Mouse (Mus musculus): ENCODE measurements around the gene Larp4b. TPM values are rescaled to one million over a fixed set of nuclear protein-coding genes. Genes with fewer than 3 reads are reported as not detected.

Gene Larp4b
- polyA plus RNA-seq, 1 experiment: not detected

GRCm38 (mm10) chr13:9159282-9159681, 65.6 kb downstream of the Larp4b start:
- no peak overlapping the region for H3K4me3 ChIP-seq (ENCODE audit: insufficient read depth, low read depth, low read length)
- WGBS: 86% methylated on average over 10 of the region's 10 CpGs
- TF ChIP-seq POLR2A (IDR thresholded peaks at IDR 0.05; ENCODE audit: insufficient read depth, low read depth, low read length): no peak
- no peak for TF ChIP-seq CTCF (IDR thresholded peaks at IDR 0.05; ENCODE audit: insufficient read depth, low read depth, low read length)
- no peak overlapping the region for H3K27ac ChIP-seq (ENCODE audit: insufficient read depth, low read depth, low read length)
- H3K4me1 ChIP-seq (ENCODE audit: control insufficient read depth, insufficient read depth, low read length): no peaks in the 10 kb centered on the region

DNA sequence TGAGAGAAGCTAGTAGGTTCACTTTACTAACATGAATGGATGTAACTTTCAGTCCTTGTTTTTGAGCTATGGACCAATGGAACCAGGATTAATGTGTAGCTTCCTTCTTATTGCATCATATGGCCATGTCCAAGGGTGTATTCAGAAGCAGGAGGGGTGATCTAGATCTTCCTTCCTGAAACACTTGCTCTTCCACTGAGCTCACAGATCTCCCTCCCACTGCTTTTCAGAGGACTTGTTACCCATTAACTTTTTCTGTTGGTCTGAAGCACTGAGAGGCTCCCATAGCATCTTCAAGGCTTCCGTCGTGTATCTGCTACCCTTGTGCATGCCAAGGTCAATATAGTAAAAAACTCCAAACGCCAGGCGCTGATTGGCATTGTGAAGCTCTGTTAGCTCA, 69.2 kb downstream of the Larp4b start:
- Histone ChIP-seq H3K4me3 (ENCODE audit: insufficient read depth, low read depth, low read length) (no peak overlapping the region), H3K4me1 (ENCODE audit: control insufficient read depth, insufficient read depth, low read length) (no peaks in the 10 kb centered on the region), H3K27ac (ENCODE audit: insufficient read depth, low read depth, low read length) (no peak overlapping the region)
- WGBS: 98% methylated on average over 4 of the region's 4 CpGs
- no peak for TF ChIP-seq CTCF (IDR thresholded peaks at IDR 0.05; ENCODE audit: insufficient read depth, low read depth, low read length)
- TF ChIP-seq POLR2A (IDR thresholded peaks at IDR 0.05; ENCODE audit: insufficient read depth, low read depth, low read length): no peak

GRCm38 (mm10) chr13:9167842-9168241, 74.2 kb downstream of the Larp4b start:
- Histone ChIP-seq H3K4me1 (ENCODE audit: control insufficient read depth, insufficient read depth, low read length) (peaks cover 4% of the 10 kb centered on the region; the same call in 1 of the 2 replicates), H3K27ac (ENCODE audit: insufficient read depth, low read depth, low read length) (no peak overlapping the region), H3K4me3 (ENCODE audit: insufficient read depth, low read depth, low read length) (no peak overlapping the region)
- WGBS: 49% methylated on average over 3 of the region's 3 CpGs
- TF ChIP-seq CTCF (IDR thresholded peaks at IDR 0.05; ENCODE audit: insufficient read depth, low read depth, low read length) (no peak), POLR2A (IDR thresholded peaks at IDR 0.05; ENCODE audit: insufficient read depth, low read depth, low read length) (no peak)

DNA sequence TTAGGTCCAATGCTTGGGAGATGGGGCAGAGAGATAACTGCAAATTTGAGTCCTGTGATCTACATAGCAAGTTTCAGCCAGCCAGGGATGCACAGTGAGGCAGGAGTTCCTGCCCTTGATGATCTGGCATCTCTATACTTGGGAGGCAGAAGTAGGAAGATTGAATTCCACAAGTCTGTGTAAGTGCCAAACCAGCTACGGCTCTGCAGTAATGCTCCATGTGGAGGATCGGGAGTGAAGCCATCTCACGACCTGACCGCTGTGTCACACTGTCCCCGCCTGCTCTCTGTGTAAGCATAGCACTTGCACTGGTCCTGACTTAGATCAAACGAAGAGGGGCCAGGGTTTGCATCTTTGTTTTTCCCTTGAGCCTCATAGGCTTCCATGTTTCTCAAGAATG, 75.9 kb downstream of the Larp4b start:
- Histone ChIP-seq H3K4me1 (ENCODE audit: control insufficient read depth, insufficient read depth, low read length) (peaks cover 4% of the 10 kb centered on the region; the same call in 1 of the 2 replicates), H3K27ac (ENCODE audit: insufficient read depth, low read depth, low read length) (no peak overlapping the region), H3K4me3 (ENCODE audit: insufficient read depth, low read depth, low read length) (no peak overlapping the region)
- WGBS: 87% methylated on average over 6 of the region's 6 CpGs
- TF ChIP-seq POLR2A (IDR thresholded peaks at IDR 0.05; ENCODE audit: insufficient read depth, low read depth, low read length) (no peak), CTCF (IDR thresholded peaks at IDR 0.05; ENCODE audit: insufficient read depth, low read depth, low read length) (no peak)

DNA sequence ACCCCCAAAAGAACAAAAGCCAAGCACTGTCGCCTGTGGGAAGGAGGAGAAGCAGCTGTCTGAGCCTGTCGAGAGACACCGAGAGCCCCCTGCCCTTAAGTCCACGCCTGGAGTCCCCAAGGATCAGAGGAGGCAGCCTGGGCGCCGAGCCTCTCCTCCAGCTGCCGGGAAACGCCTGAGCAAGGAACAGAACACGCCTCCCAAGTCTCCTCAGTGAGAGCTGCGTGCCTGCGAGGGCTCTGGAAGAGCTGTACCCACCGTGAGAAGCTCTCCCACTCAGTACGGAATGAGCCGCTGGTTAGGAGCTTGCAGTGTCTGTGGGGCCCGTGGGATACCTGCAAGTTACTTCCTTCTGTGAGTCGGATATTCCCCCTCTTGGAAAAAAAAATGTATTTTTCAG, 77.0 kb downstream of the Larp4b start:
- no peak overlapping the region for H3K27ac ChIP-seq (ENCODE audit: insufficient read depth, low read depth, low read length)
- H3K4me3 ChIP-seq (ENCODE audit: insufficient read depth, low read depth, low read length): no peak overlapping the region
- peaks cover 4% of the 10 kb centered on the region; the same call in 1 of the 2 replicates for H3K4me1 ChIP-seq (ENCODE audit: control insufficient read depth, insufficient read depth, low read length)
- TF ChIP-seq POLR2A (IDR thresholded peaks at IDR 0.05; ENCODE audit: insufficient read depth, low read depth, low read length): no peak
- 68% methylated on average over 16 of the region's 16 CpGs for whole genome bisulfite sequencing

DNA sequence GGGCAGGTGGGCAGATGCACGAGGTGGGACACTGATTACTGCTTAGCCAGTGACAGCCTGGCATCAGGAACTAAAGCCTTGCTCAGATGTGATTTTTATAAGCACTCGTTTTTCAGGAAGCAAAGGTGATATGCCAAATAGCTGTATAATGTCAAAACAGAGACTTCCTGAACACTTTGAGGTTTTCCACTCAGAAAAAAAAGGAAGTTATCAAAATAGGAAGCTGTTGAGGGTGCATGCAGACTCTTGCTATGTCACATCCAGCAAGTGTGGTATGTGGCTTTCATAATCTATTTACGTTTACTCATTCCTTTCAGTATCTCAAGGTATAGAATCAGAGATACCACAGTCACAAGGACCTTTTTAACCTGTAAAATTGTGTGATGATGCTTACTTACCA, 79.7 kb downstream of the Larp4b start:
- Histone ChIP-seq H3K4me3 (ENCODE audit: insufficient read depth, low read depth, low read length) (no peak overlapping the region), H3K4me1 (ENCODE audit: control insufficient read depth, insufficient read depth, low read length) (peaks cover 4% of the 10 kb centered on the region; the same call in 1 of the 2 replicates), H3K27ac (ENCODE audit: insufficient read depth, low read depth, low read length) (no peak overlapping the region)
- no peak for TF ChIP-seq POLR2A (IDR thresholded peaks at IDR 0.05; ENCODE audit: insufficient read depth, low read depth, low read length)
- no peak for TF ChIP-seq CTCF (IDR thresholded peaks at IDR 0.05; ENCODE audit: insufficient read depth, low read depth, low read length)
- WGBS: 78% methylated on average over 3 of the region's 3 CpGs

GRCm38 (mm10) chr13:9175171-9175570, 81.5 kb downstream of the Larp4b start:
- TF ChIP-seq POLR2A (IDR thresholded peaks at IDR 0.05; ENCODE audit: insufficient read depth, low read depth, low read length): no peak
- TF ChIP-seq CTCF (IDR thresholded peaks at IDR 0.05; ENCODE audit: insufficient read depth, low read depth, low read length): no peak
- Histone ChIP-seq H3K27ac (ENCODE audit: insufficient read depth, low read depth, low read length) (no peak overlapping the region), H3K4me1 (ENCODE audit: control insufficient read depth, insufficient read depth, low read length) (peaks cover 4% of the 10 kb centered on the region; the same call in 1 of the 2 replicates), H3K4me3 (ENCODE audit: insufficient read depth, low read depth, low read length) (no peak overlapping the region)
- WGBS: 92% methylated on average over 5 of the region's 5 CpGs

- no peak for TF ChIP-seq CTCF (IDR thresholded peaks at IDR 0.05; ENCODE audit: insufficient read depth, low read depth, low read length)
- TF ChIP-seq POLR2A (IDR thresholded peaks at IDR 0.05; ENCODE audit: insufficient read depth, low read depth, low read length): no peak
- 95% methylated on average over 4 of the region's 4 CpGs for WGBS
- no peak overlapping the region for H3K4me3 ChIP-seq (ENCODE audit: insufficient read depth, low read depth, low read length)
- H3K27ac ChIP-seq (ENCODE audit: insufficient read depth, low read depth, low read length): no peak overlapping the region
- peaks cover 4% of the 10 kb centered on the region; the same call in 1 of the 2 replicates for H3K4me1 ChIP-seq (ENCODE audit: control insufficient read depth, insufficient read depth, low read length)
Measured at GRCm38 (mm10) chr13:9178270-9178669, 84.6 kb downstream of the Larp4b start.

GRCm38 (mm10) chr13:9178718-9179117, 85.0 kb downstream of the Larp4b start:
- no peak for TF ChIP-seq POLR2A (IDR thresholded peaks at IDR 0.05; ENCODE audit: insufficient read depth, low read depth, low read length)
- TF ChIP-seq CTCF (IDR thresholded peaks at IDR 0.05; ENCODE audit: insufficient read depth, low read depth, low read length): no peak
- Histone ChIP-seq H3K27ac (ENCODE audit: insufficient read depth, low read depth, low read length) (no peak overlapping the region), H3K4me1 (ENCODE audit: control insufficient read depth, insufficient read depth, low read length) (peaks cover 4% of the 10 kb centered on the region; the same call in 1 of the 2 replicates), H3K4me3 (ENCODE audit: insufficient read depth, low read depth, low read length) (no peak overlapping the region)
- WGBS: 69% methylated on average over 3 of the region's 3 CpGs

DNA sequence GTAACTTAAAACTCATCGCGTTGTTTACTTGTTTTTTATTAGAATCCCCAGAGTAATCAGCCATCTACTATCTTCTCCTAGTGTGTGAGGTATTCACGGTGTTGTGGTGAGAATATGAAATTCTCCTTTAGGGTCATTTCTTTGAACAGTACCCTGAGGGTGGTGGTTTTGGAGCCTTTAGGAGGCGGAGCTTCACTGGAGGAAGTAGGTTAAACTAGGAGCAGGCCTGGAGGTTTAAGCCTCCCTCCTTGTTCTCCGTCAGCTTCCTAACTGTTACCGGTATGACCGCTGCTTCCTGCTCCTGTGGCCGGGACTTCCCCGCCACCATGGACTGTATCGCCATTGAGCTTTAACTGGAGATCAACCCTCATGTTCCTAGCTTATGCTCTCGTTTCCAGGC, 86.5 kb downstream of the Larp4b start:
- Histone ChIP-seq H3K4me1 (ENCODE audit: control insufficient read depth, insufficient read depth, low read length) (peaks cover 4% of the 10 kb centered on the region; the same call in 1 of the 2 replicates), H3K4me3 (ENCODE audit: insufficient read depth, low read depth, low read length) (no peak overlapping the region), H3K27ac (ENCODE audit: insufficient read depth, low read depth, low read length) (no peak overlapping the region)
- no peak for TF ChIP-seq POLR2A (IDR thresholded peaks at IDR 0.05; ENCODE audit: insufficient read depth, low read depth, low read length)
- TF ChIP-seq CTCF (IDR thresholded peaks at IDR 0.05; ENCODE audit: insufficient read depth, low read depth, low read length): no peak
- WGBS: 67% methylated on average over 11 of the region's 11 CpGs

Measured in olfactory bulb, adult 2 months (tissue).